Comparison of ENCODE assay signal across 30 mouse cellular contexts in genomic region chr19:33271571-33271970, GRCm38 (mm10).
DNase-seq lines count a peak whose midpoint lies in the region; ATAC-seq lines count a peak whose summit lies in the region.
"Had no signal": no experiment of that assay in that cellular context is flagged by ENCODE, and none has a peak within 500 bp of the region (broad histone marks: within the 10 kb centered on the region; RNA-seq: fewer than 3 reads in every experiment).

No protein-coding gene starts in this region.

- 33% methylated on average over 2 of the region's 2 CpGs for WGBS in kidney, embryonic 14.5 days
- WGBS in limb, embryonic 13.5 days = 40% methylated on average over 2 of the region's 2 CpGs
- WGBS in limb, embryonic 10.5 days = 80% methylated on average over 2 of the region's 2 CpGs

- no peaks in the 10 kb centered on the region for H3K4me1 ChIP-seq in kidney, embryonic 14.5 days (ENCODE audit: control insufficient read depth, insufficient read depth, low read length)
- H3K4me1 ChIP-seq in limb, embryonic 13.5 days = no peaks in the 10 kb centered on the region
- H3K4me1 ChIP-seq in limb, embryonic 10.5 days = no peaks in the 10 kb centered on the region
- H3K4me1 ChIP-seq: forebrain, embryonic 13.5 days; heart, embryonic 10.5 days; heart, embryonic 15.5 days; liver, embryonic 12.5 days; megakaryocyte, embryonic 14.5 days; midbrain, embryonic 12.5 days; neural tube, embryonic 12.5 days had no signal

- ATAC-seq in kidney, embryonic 14.5 days (ENCODE audit: low FRiP score, low TSS enrichment) = no peak
- ATAC-seq in limb, embryonic 13.5 days (ENCODE audit: low FRiP score, low read depth) = peak; percentile 84
- ATAC-seq: forebrain, embryonic 13.5 days; hindbrain, embryonic 16.5 days; liver, embryonic 12.5 days; lung, postnatal 0 days had no signal

- no peaks in the 10 kb centered on the region for H3K9me3 ChIP-seq in kidney, embryonic 14.5 days (ENCODE audit: control insufficient read depth, low read length)
- no peaks in the 10 kb centered on the region for H3K9me3 ChIP-seq in limb, embryonic 13.5 days
- no peaks in the 10 kb centered on the region for H3K9me3 ChIP-seq in limb, embryonic 10.5 days (replicated peaks)
- H3K9me3 ChIP-seq: forebrain, embryonic 13.5 days; heart, embryonic 10.5 days; heart, embryonic 15.5 days; liver, embryonic 12.5 days; megakaryocyte, embryonic 14.5 days; midbrain, embryonic 12.5 days; neural tube, embryonic 12.5 days had no signal

- H3K36me3 ChIP-seq in kidney, embryonic 14.5 days (ENCODE audit: control insufficient read depth, insufficient read depth, low read length) = no peaks in the 10 kb centered on the region
- no peaks in the 10 kb centered on the region for H3K36me3 ChIP-seq in limb, embryonic 13.5 days
- no peaks in the 10 kb centered on the region for H3K36me3 ChIP-seq in limb, embryonic 10.5 days
- H3K36me3 ChIP-seq: heart, embryonic 10.5 days; heart, embryonic 15.5 days; liver, embryonic 12.5 days; midbrain, embryonic 12.5 days; neural tube, embryonic 12.5 days had no signal

- H3K4me2 ChIP-seq in kidney, embryonic 14.5 days (replicated peaks; ENCODE audit: low read depth, low read length) = no peak overlapping the region
- no peak overlapping the region for H3K4me2 ChIP-seq in limb, embryonic 13.5 days (replicated peaks)
- H3K4me2 ChIP-seq: forebrain, embryonic 13.5 days; heart, embryonic 15.5 days; liver, embryonic 12.5 days; midbrain, embryonic 12.5 days; neural tube, embryonic 12.5 days had no signal

- H3K4me3 ChIP-seq in kidney, embryonic 14.5 days (ENCODE audit: low read length) = no peak overlapping the region
- no peak overlapping the region for H3K4me3 ChIP-seq in limb, embryonic 13.5 days
- no peak overlapping the region for H3K4me3 ChIP-seq in limb, embryonic 10.5 days
- H3K4me3 ChIP-seq: forebrain, embryonic 13.5 days; heart, embryonic 10.5 days; heart, embryonic 15.5 days; liver, embryonic 12.5 days; megakaryocyte, embryonic 14.5 days; midbrain, embryonic 12.5 days; myocyte; neural tube, embryonic 12.5 days had no signal

- no peak overlapping the region for H3K9ac ChIP-seq in kidney, embryonic 14.5 days (ENCODE audit: low read depth, low read length)
- no peak overlapping the region for H3K9ac ChIP-seq in limb, embryonic 13.5 days
- H3K9ac ChIP-seq: forebrain, embryonic 13.5 days; heart, embryonic 15.5 days; liver, embryonic 12.5 days; midbrain, embryonic 12.5 days; neural tube, embryonic 12.5 days had no signal

- no peaks in the 10 kb centered on the region for H3K27me3 ChIP-seq in kidney, embryonic 14.5 days (ENCODE audit: control insufficient read depth, insufficient read depth, low read length)
- peaks cover 35% of the 10 kb centered on the region for H3K27me3 ChIP-seq in limb, embryonic 13.5 days
- H3K27me3 ChIP-seq in limb, embryonic 10.5 days (ENCODE audit: low read depth, poor library complexity, severe bottlenecking) = no peaks in the 10 kb centered on the region
- H3K27me3 ChIP-seq: CH12.LX; forebrain, embryonic 13.5 days; heart, embryonic 15.5 days; liver, embryonic 12.5 days; megakaryocyte, embryonic 14.5 days; midbrain, embryonic 12.5 days; neural tube, embryonic 12.5 days had no signal

- H3K27ac ChIP-seq in kidney, embryonic 14.5 days (ENCODE audit: low read depth, low read length) = no peak overlapping the region
- no peak overlapping the region for H3K27ac ChIP-seq in limb, embryonic 13.5 days
- H3K27ac ChIP-seq in limb, embryonic 10.5 days = no peak overlapping the region
- H3K27ac ChIP-seq: forebrain, embryonic 13.5 days; heart, embryonic 10.5 days; heart, embryonic 15.5 days; liver, embryonic 12.5 days; midbrain, embryonic 12.5 days; neural tube, embryonic 12.5 days; stomach, postnatal 0 days had no signal

- DNase-seq in embryo, embryonic 10.5 days (ENCODE audit: low spot score) = peak; percentile 7
- no peak for DNase-seq in embryo, embryonic 9.5 days (ENCODE audit: extremely low spot score)
- DNase-seq in kidney, adult 9 months = peak; percentile 86
- DNase-seq in limb, embryonic 10.5 days (ENCODE audit: low spot score) = no peak
- peak; percentile 8 for DNase-seq in yolk sac, embryonic 10.5 days (ENCODE audit: low spot score)
- DNase-seq in ovary, postnatal 14 days (ENCODE audit: low spot score) = no peak
- DNase-seq: adrenal gland, postnatal 10 days; cerebellum, adult 8-10 months; cerebellum, postnatal 25 days; gastrocnemius, postnatal 14 days; heart, adult 11 months; lung, adult 18-20 months; lung, postnatal 4 days; right cerebral cortex, postnatal 4 days; thymus, adult 18-20 months; thymus, postnatal 25 days had no signal

Comparison
In these comparisons a context has a peak if more than half of its experiments do, and no peak if none do; other contexts are left out.
1. DNase-seq: peak in embryo, embryonic 10.5 days (single experiment), kidney, adult 9 months (single experiment) and yolk sac, embryonic 10.5 days (single experiment); none in embryo, embryonic 9.5 days (single experiment), limb, embryonic 10.5 days (single experiment) and ovary, postnatal 14 days (single experiment).